29 mouse cellular contexts compared by ENCODE assay signal in genomic region chr10:117081326-117081725, GRCm38 (mm10). TPM values are rescaled to one million over a fixed set of nuclear protein-coding genes. Genes with fewer than 3 reads are reported as not detected.
DNase-seq lines count a peak whose midpoint lies in the region; TF ChIP-seq lines count a peak whose summit lies in the region.
"Had no signal": no experiment of that assay in that cellular context is flagged by ENCODE, and none has a peak within 500 bp of the region (broad histone marks: within the 10 kb centered on the region; RNA-seq: fewer than 3 reads in every experiment).

No protein-coding gene starts in this region.

- dilution Hi-C loops in CH12.LX (cut with MboI; ENCODE audit: extremely low pct_ligation_motif_present, extremely low pct_unique_long_range_greater_than_20kb, low sequenced_read_pairs): no loop called here

- in situ Hi-C loops in CH12.LX (cut with MboI; ENCODE audit: low pct_ligation_motif_present, low pct_unique_long_range_greater_than_20kb, low sequenced_read_pairs): no loop called here

- peak overlapping the region; percentile 87; the same call in 1 of the 2 replicates for H3K4me2 ChIP-seq in CH12.LX (ENCODE audit: insufficient read depth, low read depth, poor library complexity, severe bottlenecking)
- H3K4me2 ChIP-seq: embryonic facial prominence, embryonic 13.5 days; embryonic facial prominence, embryonic 15.5 days; forebrain, embryonic 13.5 days; forebrain, embryonic 15.5 days had no signal

- H3K4me3 ChIP-seq in CH12.LX (replicated peaks in 1 of 3; ENCODE audit: low read depth in 2 of 3, low read length in 2 of 3, poor library complexity in 1 of 3): peak overlapping the region in 1 of 3 experiments; percentile 7
- no peak overlapping the region for H3K4me3 ChIP-seq in thymus, adult 2 months (ENCODE audit: control insufficient read depth, insufficient read depth, low read length)
- H3K4me3 ChIP-seq: embryonic facial prominence, embryonic 13.5 days; embryonic facial prominence, embryonic 15.5 days; erythroblast, embryonic 14.5 days; forebrain, embryonic 13.5 days; forebrain, embryonic 15.5 days had no signal

- no peaks in the 10 kb centered on the region for H3K27me3 ChIP-seq in CH12.LX (replicated peaks)
- H3K27me3 ChIP-seq in thymus, adult 2 months (ENCODE audit: control insufficient read depth, insufficient read depth, low read length): no peaks in the 10 kb centered on the region
- H3K27me3 ChIP-seq: embryonic facial prominence, embryonic 13.5 days; embryonic facial prominence, embryonic 15.5 days; forebrain, embryonic 13.5 days; forebrain, embryonic 15.5 days; Patski had no signal

- H3K4me1 ChIP-seq in CH12.LX (ENCODE audit: control insufficient read depth in 1 of 2, insufficient read depth in 2 of 2): peaks cover 3 to 20% of the 10 kb centered on the region in 2 experiments
- no peaks in the 10 kb centered on the region for H3K4me1 ChIP-seq in thymus, adult 2 months (replicated peaks; ENCODE audit: control insufficient read depth, insufficient read depth, low read length)
- H3K4me1 ChIP-seq: embryonic facial prominence, embryonic 13.5 days; embryonic facial prominence, embryonic 15.5 days; forebrain, embryonic 13.5 days; forebrain, embryonic 15.5 days had no signal

- H3K9me3 ChIP-seq in CH12.LX (replicated peaks; ENCODE audit: low read length): no peaks in the 10 kb centered on the region
- H3K9me3 ChIP-seq: embryonic facial prominence, embryonic 13.5 days; embryonic facial prominence, embryonic 15.5 days; forebrain, embryonic 13.5 days; forebrain, embryonic 15.5 days; G1E had no signal

- H3K27ac ChIP-seq in CH12.LX (ENCODE audit: insufficient read depth, low read depth): peak overlapping the region; percentile 92; the same call in 1 of the 2 replicates
- H3K27ac ChIP-seq in thymus, adult 2 months (ENCODE audit: control insufficient read depth, insufficient read depth, low read length): no peak overlapping the region
- H3K27ac ChIP-seq: embryonic facial prominence, embryonic 13.5 days; embryonic facial prominence, embryonic 15.5 days; forebrain, embryonic 13.5 days; forebrain, embryonic 15.5 days had no signal

- WGBS in thymus, adult 2 months: 94% methylated on average over 4 of the region's 4 CpGs

- H3K79me2 ChIP-seq in CH12.LX (replicated peaks; ENCODE audit: control insufficient read depth, extremely low read depth, insufficient read depth, poor library complexity, severe bottlenecking): no peaks in the 10 kb centered on the region

- DNase-seq in heart, adult 11 months: peak; percentile 19
- DNase-seq in heart, postnatal 36 days: no peak
- peak; percentile 74 for DNase-seq in CH12.LX (ENCODE audit: extremely low read depth)
- DNase-seq in induced T-regulatory cell, adult 2 months (ENCODE audit: low read depth): peak; percentile 41
- DNase-seq in thymus, adult 2 months: no peak
- DNase-seq in T-cell, adult 2 months (ENCODE audit: low spot score): no peak
- DNase-seq: adrenal gland, adult 2 months; adrenal gland, postnatal 10 days; adrenal gland, postnatal 25 days; cerebellum, adult 11 months; cerebellum, adult 18-20 months; cerebellum, adult 8-10 months; cerebellum, adult 9-11 months; cerebellum, postnatal 14 days; cerebellum, postnatal 36 days; embryo, embryonic 11 days; forebrain, postnatal 0 days had no signal

- H3K36me3 ChIP-seq in CH12.LX (replicated peaks in 1 of 2; ENCODE audit: control insufficient read depth in 1 of 2, insufficient read depth in 1 of 2, low read length in 1 of 2): peaks cover 36 to 65% of the 10 kb centered on the region in 2 experiments
- peaks cover 29% of the 10 kb centered on the region for H3K36me3 ChIP-seq in thymus, adult 2 months (ENCODE audit: control insufficient read depth, insufficient read depth, low read length)

- no peak for TF ChIP-seq EP300 in CH12.LX (IDR thresholded peaks at IDR 0.05; ENCODE audit: low read length)

- no peak for TF ChIP-seq POLR2A in CH12.LX (IDR thresholded peaks at IDR 0.05; ENCODE audit: low read depth, low read length)
- no peak for TF ChIP-seq POLR2A in thymus, adult 2 months (IDR thresholded peaks at IDR 0.05; ENCODE audit: control insufficient read depth, extremely low read depth, insufficient read depth, low read length, poor library complexity)

- intact Hi-C loops in heart, postnatal 36 days (cut with DNase I): no loop called here

- TF ChIP-seq RAD21 in CH12.LX (IDR thresholded peaks at IDR 0.05; ENCODE audit: low read depth, low read length): no peak

- no peak for TF ChIP-seq CTCF in CH12.LX (conservative IDR thresholded peaks at IDR 0.05 in 1 of 2, IDR thresholded peaks at IDR 0.05 in 1 of 2; ENCODE audit: low read depth in 2 of 2, low read length in 2 of 2)
- no peak for TF ChIP-seq CTCF in thymus, adult 2 months (IDR thresholded peaks at IDR 0.05; ENCODE audit: borderline replicate concordance, control insufficient read depth, extremely low read depth, insufficient read depth, low read length, poor library complexity)

- peak overlapping the region; percentile 16; the same call in 1 of the 2 replicates for H3K9ac ChIP-seq in CH12.LX (ENCODE audit: insufficient read depth, low read depth)
- H3K9ac ChIP-seq: embryonic facial prominence, embryonic 13.5 days; embryonic facial prominence, embryonic 15.5 days; forebrain, embryonic 13.5 days; forebrain, embryonic 15.5 days; forebrain, postnatal 0 days had no signal

TF ChIP-seq in CH12.LX, 34 proteins besides CTCF, POLR2A, EP300 and RAD21:
- TF ChIP-seq ZKSCAN1 (IDR thresholded peaks at IDR 0.05; ENCODE audit: borderline replicate concordance, low read depth, low read length): no peak
- TF ChIP-seq UBTF (IDR thresholded peaks at IDR 0.05; ENCODE audit: low read depth, low read length): no peak
- TF ChIP-seq ZMIZ1 (IDR thresholded peaks at IDR 0.05; ENCODE audit: low read depth, low read length): no peak
- TF ChIP-seq SIN3A (IDR thresholded peaks at IDR 0.05; ENCODE audit: low read length): no peak
- TF ChIP-seq RCOR1 (conservative IDR thresholded peaks at IDR 0.05; ENCODE audit: low read depth, low read length): no peak
- TF ChIP-seq SMC3 (IDR thresholded peaks at IDR 0.05; ENCODE audit: low read depth, low read length): no peak
- no peak for TF ChIP-seq USF2 (conservative IDR thresholded peaks at IDR 0.05; ENCODE audit: low read depth, low read length)
- no peak for TF ChIP-seq E2F4 (IDR thresholded peaks at IDR 0.05; ENCODE audit: insufficient replicate concordance, low read depth, low read length)
- no peak for TF ChIP-seq CHD2 (IDR thresholded peaks at IDR 0.05; ENCODE audit: low read length)
- TF ChIP-seq MAZ (IDR thresholded peaks at IDR 0.05; ENCODE audit: low read depth, low read length): no peak
- TF ChIP-seq ZNF384 (IDR thresholded peaks at IDR 0.05; ENCODE audit: low read depth, low read length): peak; percentile 98
- no peak for TF ChIP-seq ELF1 (IDR thresholded peaks at IDR 0.05; ENCODE audit: low read depth, low read length)
- no peak for TF ChIP-seq NRF1 (IDR thresholded peaks at IDR 0.05; ENCODE audit: low read depth, low read length)
- TF ChIP-seq KAT2A (IDR thresholded peaks at IDR 0.05; ENCODE audit: insufficient replicate concordance, low read length): no peak
- no peak for TF ChIP-seq HCFC1 (IDR thresholded peaks at IDR 0.05; ENCODE audit: low read depth, low read length)
- TF ChIP-seq NELFE (IDR thresholded peaks at IDR 0.05; ENCODE audit: low read depth, low read length): no peak
- no peak for TF ChIP-seq JUN (IDR thresholded peaks at IDR 0.05; ENCODE audit: insufficient read depth, low read depth, low read length)
- TF ChIP-seq MYC (IDR thresholded peaks at IDR 0.05; ENCODE audit: low read depth, low read length): peak; percentile 88
- TF ChIP-seq CHD1 (IDR thresholded peaks at IDR 0.05; ENCODE audit: low read depth, low read length): no peak
- peak; percentile 69 for TF ChIP-seq ETS1 (conservative IDR thresholded peaks at IDR 0.05; ENCODE audit: low read depth, low read length)
- TF ChIP-seq POLR2AphosphoS2 (IDR thresholded peaks at IDR 0.05; ENCODE audit: low read depth, low read length): no peak
- no peak for TF ChIP-seq ZC3H11A (IDR thresholded peaks at IDR 0.05; ENCODE audit: low read depth, low read length)
- TF ChIP-seq MAX (IDR thresholded peaks at IDR 0.05; ENCODE audit: low read length): 0 out of 2 replicates have a peak, but pooled peaks have one; percentile 59
- no peak for TF ChIP-seq GABPA (IDR thresholded peaks at IDR 0.05; ENCODE audit: insufficient replicate concordance, low read depth, low read length)
- no peak for TF ChIP-seq IRF4 (IDR thresholded peaks at IDR 0.05; ENCODE audit: low read depth, low read length)
- no peak for TF ChIP-seq JUND (conservative IDR thresholded peaks at IDR 0.05; ENCODE audit: low read depth, low read length)
- no peak for TF ChIP-seq MEF2A (IDR thresholded peaks at IDR 0.05; ENCODE audit: borderline replicate concordance, low read depth, low read length)
- no peak for TF ChIP-seq TCF12 (IDR thresholded peaks at IDR 0.05; ENCODE audit: low read depth, low read length)
- TF ChIP-seq MXI1 (IDR thresholded peaks at IDR 0.05; ENCODE audit: low read depth, low read length): peak; percentile 55; the same call in 1 of the 2 replicates
- no peak for TF ChIP-seq MAFK (IDR thresholded peaks at IDR 0.05; ENCODE audit: insufficient replicate concordance, low read length)
- TF ChIP-seq USF1 (IDR thresholded peaks at IDR 0.05; ENCODE audit: low read depth, low read length): no peak
- TF ChIP-seq BHLHE40 (IDR thresholded peaks at IDR 0.05; ENCODE audit: low read depth, low read length): peak; percentile 75
- no peak for TF ChIP-seq PAX5 (IDR thresholded peaks at IDR 0.05; ENCODE audit: low read length)
- TF ChIP-seq TBP (conservative IDR thresholded peaks at IDR 0.05; ENCODE audit: low read depth, low read length): no peak

RNA-seq across cellular contexts. Expression of gene Cct2, which starts 17.7 kb away (rescaled TPM):
- total RNA-seq in heart, postnatal 36 days (2021): 100 to 1,000 TPM; 132 to 137 TPM
- total RNA-seq in CH12.LX (2012; rRNA removed) (448 and 469 TPM in 2 replicates), CH12.LX (2014; rRNA removed) (901 and 1,012 TPM in 2 replicates)
- polyA plus RNA-seq in CH12.LX (2012; ENCODE audit: insufficient read length, low read depth): 723 and 889 TPM in 2 replicates
- 130 and 139 TPM in 2 replicates for polyA plus RNA-seq in thymus, adult 2 months (2012; rRNA removed)

RNA-seq across cellular contexts. Expression of gene Lrrc10, which starts 36.2 kb away (rescaled TPM):
- total RNA-seq in heart, postnatal 36 days (2021): 100 to 1,000 TPM; 168 to 289 TPM
- total RNA-seq in CH12.LX (2012; rRNA removed) (not detected in 2 replicates), CH12.LX (2014; rRNA removed) (not detected in 2 replicates)
- polyA plus RNA-seq in CH12.LX (2012; ENCODE audit: insufficient read length, low read depth): not detected in 2 replicates
- 0.47 and 15.3 TPM in 2 replicates for polyA plus RNA-seq in thymus, adult 2 months (2012; rRNA removed)
- total RNA-seq: adrenal gland, adult 2 months; adrenal gland, postnatal 10 days; adrenal gland, postnatal 25 days; adrenal gland, postnatal 4 days; common myeloid progenitor, adult 5-6 weeks; forebrain, postnatal 0 days; G1E had no signal
- polyA plus RNA-seq: adrenal gland, adult 2 months; C2C12; embryonic facial prominence, embryonic 11.5 days; embryonic facial prominence, embryonic 13.5 days; erythroblast, embryonic 14.5 days; forebrain, embryonic 11.5 days; forebrain, embryonic 13.5 days; forebrain, embryonic 15.5 days; forebrain, postnatal 0 days; Patski had no signal

Comparison
In these comparisons a context has a peak if more than half of its experiments do, and no peak if none do; other contexts are left out.
1. DNase-seq: peak in heart, adult 11 months (single experiment), CH12.LX (single experiment) and induced T-regulatory cell, adult 2 months (single experiment); none in heart, postnatal 36 days (0 of 2), thymus, adult 2 months (single experiment) and T-cell, adult 2 months (single experiment).
2. RNA of gene Lrrc10, which starts 36.2 kb away (total RNA-seq): 168 to 289 TPM in heart, postnatal 36 days; not detected in CH12.LX; every median in the first group is over 100 times any median in the second.